Mouse (Mus musculus) forebrain, embryonic 15.5 days (tissue): ENCODE results near the gene Hnrnpa3. TPM values are rescaled to one million over a fixed set of nuclear protein-coding genes. Genes with fewer than 3 reads are reported as not detected.
"Not testable (repeated sequence)": the region's sequence is repeated elsewhere in the genome, so short reads cannot be mapped to it uniquely, and the experiment has no call there.

Source experiments
- ATAC-seq: fragments of 200-750 bp; cut with Nextera tagmentation; replicated peaks from 2 replicates; pipeline ENCODE4 v1.8.0; 2017; ENCODE audit warnings: mild to moderate bottlenecking, moderate TSS enrichment, moderate library complexity
- H3K27ac ChIP-seq: fragments of 300-500 bp; sonication (generic); replicated peaks from 2 replicates; pipeline ENCODE4 v1.5.1; 2015; ENCODE audit warnings: mild to moderate bottlenecking, inconsistent platforms
- H3K27me3 ChIP-seq: fragments of 300-500 bp; sonication (generic); 2 replicates; pipeline ENCODE4 v1.6.1; 2015; ENCODE audit warnings: inconsistent platforms
- H3K36me3 ChIP-seq: fragments of 300-500 bp; sonication (generic); 2 replicates; pipeline ENCODE4 v1.6.1; 2015; ENCODE audit warnings: mild to moderate bottlenecking, inconsistent platforms
- H3K4me1 ChIP-seq: fragments of 300-500 bp; sonication (generic); 2 replicates; pipeline ENCODE4 v1.6.1; 2015; ENCODE audit warnings: inconsistent platforms
- H3K4me2 ChIP-seq: fragments of 300-500 bp; sonication (generic); replicated peaks from 2 replicates; pipeline ENCODE4 v1.6.1; 2015; ENCODE audit warnings: mild to moderate bottlenecking, inconsistent platforms
- H3K4me3 ChIP-seq: fragments of 300-500 bp; sonication (generic); 2 replicates; pipeline ENCODE4 v1.5.1; 2015; ENCODE audit warnings: mild to moderate bottlenecking, inconsistent platforms
- H3K9ac ChIP-seq: fragments of 300-500 bp; sonication (generic); replicated peaks from 2 replicates; pipeline ENCODE4 v1.6.1; 2015; ENCODE audit warnings: mild to moderate bottlenecking, inconsistent platforms
- H3K9me3 ChIP-seq: fragments of 300-500 bp; sonication (generic); 2 replicates; pipeline ENCODE4 v1.6.1; 2016; ENCODE audit warnings: inconsistent platforms
- WGBS: fragments of 180-500 bp; shearing (Covaris S2); methylation state at CpG from one replicate; pipeline ENCODE4 v1.1.7; 2015; ENCODE audit warnings: mixed read lengths; 5-methylcytosine and 5-hydroxymethylcytosine counted together
- polyA plus RNA-seq: library from polyadenylated mRNA; unstranded; fragments of >200 nt; fragmentation: Nextera tagmentation; extraction: Ambion mirVana; gene quantifications from 2 replicates; pipeline ENCODE4 v1.2.1, GENCODE M21; 2015

Hnrnpa3 gene
- polyA plus RNA-seq, 1 experiment from 2014 or later, result 256 TPM

- 71% methylated on average over 6 of the region's 6 CpGs for WGBS
- H3K36me3 ChIP-seq, result no peaks in the 10 kb centered on the region
- H3K9me3 ChIP-seq, result no peaks in the 10 kb centered on the region
- no peaks in the 10 kb centered on the region for H3K27me3 ChIP-seq
- no peak overlapping the region for H3K27ac ChIP-seq
- H3K4me2 ChIP-seq, result no peak overlapping the region
- H3K9ac ChIP-seq, result no peak overlapping the region
- ATAC-seq, result no peak
- H3K4me1 ChIP-seq, result no peaks in the 10 kb centered on the region
- H3K4me3 ChIP-seq, result no peak overlapping the region
These were observed 32.2 kb upstream of the Hnrnpa3 start for GRCm38 (mm10) chr2:75626597-75627440.

- H3K4me2 ChIP-seq, result no peak overlapping the region
- no peaks in the 10 kb centered on the region for H3K4me1 ChIP-seq
- H3K9me3 ChIP-seq, result no peaks in the 10 kb centered on the region
- no peaks in the 10 kb centered on the region for H3K27me3 ChIP-seq
- no peak for ATAC-seq
- H3K36me3 ChIP-seq, result no peaks in the 10 kb centered on the region
- H3K9ac ChIP-seq, result no peak overlapping the region
- no peak overlapping the region for H3K27ac ChIP-seq
- no peak overlapping the region for H3K4me3 ChIP-seq
- 91% methylated on average over 8 of the region's 8 CpGs for whole genome bisulfite sequencing
These were observed 30.6 kb upstream of the Hnrnpa3 start for GRCm38 (mm10) chr2:75628487-75628886.

- Histone ChIP-seq H3K9me3 (no peaks in the 10 kb centered on the region), H3K27ac (no peak overlapping the region), H3K4me1 (no peaks in the 10 kb centered on the region), H3K9ac (no peak overlapping the region), H3K4me2 (no peak overlapping the region), H3K36me3 (no peaks in the 10 kb centered on the region), H3K4me3 (no peak overlapping the region), H3K27me3 (no peaks in the 10 kb centered on the region)
- ATAC-seq, result no peak
- WGBS, result 91% methylated on average over 6 of the region's 6 CpGs
These were observed 27.6 kb upstream of the Hnrnpa3 start for GRCm38 (mm10) chr2:75631421-75631820.

GRCm38 (mm10) chr2:75632043-75632442, 27.0 kb upstream of the Hnrnpa3 start:
- WGBS, result 72% methylated on average over 6 of the region's 6 CpGs
- no peak overlapping the region for H3K27ac ChIP-seq

GRCm38 (mm10) chr2:75632721-75633181, 26.3 kb upstream of the Hnrnpa3 start:
- WGBS, result 91% methylated on average over 12 of the region's 12 CpGs

More at GRCm38 (mm10) chr2:75632043-75632442, 27.0 kb upstream of the Hnrnpa3 start:
- Histone ChIP-seq H3K9ac (no peak overlapping the region), H3K4me1 (no peaks in the 10 kb centered on the region), H3K9me3 (no peaks in the 10 kb centered on the region), H3K27me3 (no peaks in the 10 kb centered on the region), H3K4me3 (no peak overlapping the region), H3K36me3 (no peaks in the 10 kb centered on the region), H3K4me2 (no peak overlapping the region)
- ATAC-seq, result no peak

GRCm38 (mm10) chr2:75633381-75633780, 25.7 kb upstream of the Hnrnpa3 start:
- H3K4me1 ChIP-seq, result no peaks in the 10 kb centered on the region
- WGBS, result 87% methylated on average over 6 of the region's 6 CpGs
- no peaks in the 10 kb centered on the region for H3K36me3 ChIP-seq
- ATAC-seq, result no peak
- no peak overlapping the region for H3K9ac ChIP-seq
- no peak overlapping the region for H3K4me3 ChIP-seq
- no peak overlapping the region for H3K4me2 ChIP-seq
- no peak overlapping the region for H3K27ac ChIP-seq
- no peaks in the 10 kb centered on the region for H3K9me3 ChIP-seq
- no peaks in the 10 kb centered on the region for H3K27me3 ChIP-seq

More at GRCm38 (mm10) chr2:75632721-75633181, 26.3 kb upstream of the Hnrnpa3 start:
- Histone ChIP-seq H3K9ac (no peak overlapping the region), H3K4me1 (no peaks in the 10 kb centered on the region), H3K4me3 (no peak overlapping the region), H3K36me3 (no peaks in the 10 kb centered on the region), H3K4me2 (no peak overlapping the region), H3K27ac (no peak overlapping the region), H3K9me3 (no peaks in the 10 kb centered on the region), H3K27me3 (no peaks in the 10 kb centered on the region)
- no peak for ATAC-seq

- no peak for ATAC-seq
- H3K9me3 ChIP-seq, result no peaks in the 10 kb centered on the region
- no peak overlapping the region for H3K9ac ChIP-seq
- H3K27ac ChIP-seq, result no peak overlapping the region
- WGBS, result 85% methylated on average over 5 of the region's 5 CpGs
- no peak overlapping the region for H3K4me3 ChIP-seq
- no peaks in the 10 kb centered on the region for H3K4me1 ChIP-seq
- no peak overlapping the region for H3K4me2 ChIP-seq
- no peaks in the 10 kb centered on the region for H3K27me3 ChIP-seq
- H3K36me3 ChIP-seq, result no peaks in the 10 kb centered on the region
These were observed 25.3 kb upstream of the Hnrnpa3 start for GRCm38 (mm10) chr2:75633784-75634183.

GRCm38 (mm10) chr2:75634431-75634830, 24.6 kb upstream of the Hnrnpa3 start:
- not testable (repeated sequence) for H3K36me3 ChIP-seq, H3K27me3 ChIP-seq, H3K4me1 ChIP-seq, H3K27ac ChIP-seq, H3K9ac ChIP-seq, H3K4me2 ChIP-seq, ATAC-seq, H3K9me3 ChIP-seq, H3K4me3 ChIP-seq
- WGBS, result 95% methylated on average over 14 of the region's 14 CpGs

- Histone ChIP-seq H3K9me3 (no peaks in the 10 kb centered on the region), H3K4me2 (no peak overlapping the region), H3K4me1 (no peaks in the 10 kb centered on the region), H3K27ac (no peak overlapping the region), H3K9ac (no peak overlapping the region), H3K27me3 (no peaks in the 10 kb centered on the region), H3K36me3 (no peaks in the 10 kb centered on the region), H3K4me3 (no peak overlapping the region)
- WGBS, result 67% methylated on average over 6 of the region's 6 CpGs
- no peak for ATAC-seq
These were observed 22.6 kb upstream of the Hnrnpa3 start for GRCm38 (mm10) chr2:75636261-75637054.

- ATAC-seq, H3K36me3 ChIP-seq, H3K9ac ChIP-seq, H3K27ac ChIP-seq, H3K4me3 ChIP-seq, H3K4me2 ChIP-seq, H3K9me3 ChIP-seq, H3K27me3 ChIP-seq, H3K4me1 ChIP-seq: not testable (repeated sequence)
- 96% methylated on average over 2 of the region's 2 CpGs for WGBS
These were observed 22.1 kb upstream of the Hnrnpa3 start for GRCm38 (mm10) chr2:75637055-75637304.

GRCm38 (mm10) chr2:75637361-75637760, 21.7 kb upstream of the Hnrnpa3 start:
- Histone ChIP-seq H3K27ac (no peak overlapping the region), H3K4me3 (no peak overlapping the region), H3K9me3 (no peaks in the 10 kb centered on the region), H3K36me3 (no peaks in the 10 kb centered on the region), H3K4me2 (no peak overlapping the region), H3K4me1 (no peaks in the 10 kb centered on the region), H3K9ac (no peak overlapping the region), H3K27me3 (no peaks in the 10 kb centered on the region)
- no peak for ATAC-seq

- 91% methylated on average over 6 of the region's 6 CpGs for WGBS
- H3K4me2 ChIP-seq, ATAC-seq, H3K4me1 ChIP-seq, H3K4me3 ChIP-seq, H3K27ac ChIP-seq, H3K36me3 ChIP-seq, H3K27me3 ChIP-seq, H3K9ac ChIP-seq, H3K9me3 ChIP-seq: not testable (repeated sequence)
These were observed 21.2 kb upstream of the Hnrnpa3 start for GRCm38 (mm10) chr2:75637822-75638221.
